Mouse (Mus musculus): Measurements from ENCODE around the gene Jph2. TPM values are rescaled to one million over a fixed set of nuclear protein-coding genes. Genes with fewer than 3 reads are reported as not detected.
A peak's percentile ranks its signal among the peaks of the same experiment; 100 is the strongest.
"Not testable (repeated sequence)": the region's sequence is repeated elsewhere in the genome, so short reads cannot be mapped to it uniquely, and the experiment has no call there.

The Jph2 gene
- polyA plus RNA-seq, 1 experiment from 2014 or later: 25.5 TPM

- not testable (repeated sequence) for H3K4me1 ChIP-seq (ENCODE audit: control insufficient read depth in 2 of 2, insufficient read depth in 2 of 2, low read length in 2 of 2); H3K9me3 ChIP-seq (ENCODE audit: control insufficient read depth, low read length); ATAC-seq (ENCODE audit: insufficient number of reproducible peaks, insufficient read depth, low FRiP score, low read depth); H3K27me3 ChIP-seq (ENCODE audit: control insufficient read depth, insufficient read depth, low read length); H3K4me3 ChIP-seq (ENCODE audit: control insufficient read depth in 1 of 2, insufficient read depth in 1 of 2, low read depth in 1 of 2, low read length in 2 of 2); H3K27ac ChIP-seq (replicated peaks in 1 of 2; ENCODE audit: control insufficient read depth in 1 of 2, insufficient read depth in 1 of 2, low read depth in 2 of 2, low read length in 2 of 2); H3K4me2 ChIP-seq (ENCODE audit: low read length); H3K9ac ChIP-seq (ENCODE audit: low read length)
- peaks cover 76% of the 10 kb centered on the region for H3K36me3 ChIP-seq (ENCODE audit: control insufficient read depth, insufficient read depth, low read length)
- WGBS: 91% methylated on average over 3 of the region's 3 CpGs
These were observed 13.6 kb upstream of the Jph2 start for GRCm38 (mm10) chr2:163411344-163411743.

- WGBS: 94% methylated on average over 3 of the region's 3 CpGs
- Histone ChIP-seq H3K9ac (ENCODE audit: low read length) (no peak overlapping the region), H3K4me3 (ENCODE audit: control insufficient read depth in 1 of 2, insufficient read depth in 1 of 2, low read depth in 1 of 2, low read length in 2 of 2) (no peak overlapping the region), H3K27me3 (ENCODE audit: control insufficient read depth, insufficient read depth, low read length) (no peaks in the 10 kb centered on the region), H3K27ac (replicated peaks in 1 of 2; ENCODE audit: control insufficient read depth in 1 of 2, insufficient read depth in 1 of 2, low read depth in 2 of 2, low read length in 2 of 2) (no peak overlapping the region), H3K36me3 (ENCODE audit: control insufficient read depth, insufficient read depth, low read length) (peaks cover 79% of the 10 kb centered on the region), H3K9me3 (ENCODE audit: control insufficient read depth, low read length) (no peaks in the 10 kb centered on the region), H3K4me1 (ENCODE audit: control insufficient read depth in 2 of 2, insufficient read depth in 2 of 2, low read length in 2 of 2) (0 out of 4 replicates have a peak, but pooled peaks cover 0 to 4% of the 10 kb centered on the region in 2 experiments), H3K4me2 (ENCODE audit: low read length) (no peak overlapping the region)
- ATAC-seq (ENCODE audit: insufficient number of reproducible peaks, insufficient read depth, low FRiP score, low read depth): no peak
These were observed 12.4 kb upstream of the Jph2 start for GRCm38 (mm10) chr2:163410211-163410610.

- no peak overlapping the region for H3K4me3 ChIP-seq (ENCODE audit: control insufficient read depth in 1 of 2, insufficient read depth in 1 of 2, low read depth in 1 of 2, low read length in 2 of 2)
- 62% methylated on average over 8 of the region's 8 CpGs for WGBS
- no peak for ATAC-seq (ENCODE audit: insufficient number of reproducible peaks, insufficient read depth, low FRiP score, low read depth)
- H3K9ac ChIP-seq (ENCODE audit: low read length): no peak overlapping the region
- no peaks in the 10 kb centered on the region for H3K9me3 ChIP-seq (ENCODE audit: control insufficient read depth, low read length)
- H3K4me1 ChIP-seq (ENCODE audit: control insufficient read depth in 2 of 2, insufficient read depth in 2 of 2, low read length in 2 of 2): peaks cover 5 to 7% of the 10 kb centered on the region in 2 experiments
- H3K4me2 ChIP-seq (ENCODE audit: low read length): no peak overlapping the region
- H3K27me3 ChIP-seq (ENCODE audit: control insufficient read depth, insufficient read depth, low read length): no peaks in the 10 kb centered on the region
- H3K36me3 ChIP-seq (ENCODE audit: control insufficient read depth, insufficient read depth, low read length): peaks cover 36% of the 10 kb centered on the region
- H3K27ac ChIP-seq (replicated peaks in 1 of 2; ENCODE audit: control insufficient read depth in 1 of 2, insufficient read depth in 1 of 2, low read depth in 2 of 2, low read length in 2 of 2): no peak overlapping the region
These were observed 6.4 kb upstream of the Jph2 start for GRCm38 (mm10) chr2:163404037-163404815.

- Histone ChIP-seq H3K9ac (ENCODE audit: low read length) (no peak overlapping the region), H3K9me3 (ENCODE audit: control insufficient read depth, low read length) (no peaks in the 10 kb centered on the region), H3K27me3 (ENCODE audit: control insufficient read depth, insufficient read depth, low read length) (no peaks in the 10 kb centered on the region), H3K36me3 (ENCODE audit: control insufficient read depth, insufficient read depth, low read length) (peaks cover 13% of the 10 kb centered on the region), H3K4me3 (ENCODE audit: control insufficient read depth in 1 of 2, insufficient read depth in 1 of 2, low read depth in 1 of 2, low read length in 2 of 2) (no peak overlapping the region), H3K4me1 (ENCODE audit: control insufficient read depth in 2 of 2, insufficient read depth in 2 of 2, low read length in 2 of 2) (peaks cover 14 to 16% of the 10 kb centered on the region in 2 experiments), H3K27ac (replicated peaks in 1 of 2; ENCODE audit: control insufficient read depth in 1 of 2, insufficient read depth in 1 of 2, low read depth in 2 of 2, low read length in 2 of 2) (no peak overlapping the region), H3K4me2 (ENCODE audit: low read length) (no peak overlapping the region)
- WGBS: 5% methylated on average over 8 of the region's 8 CpGs
- no peak for ATAC-seq (ENCODE audit: insufficient number of reproducible peaks, insufficient read depth, low FRiP score, low read depth)
These were observed 3.4 kb upstream of the Jph2 start for GRCm38 (mm10) chr2:163401221-163401620.

- Histone ChIP-seq H3K36me3 (ENCODE audit: control insufficient read depth, insufficient read depth, low read length) (no peaks in the 10 kb centered on the region), H3K4me2 (ENCODE audit: low read length) (peak overlapping the region; percentile 80), H3K9me3 (ENCODE audit: control insufficient read depth, low read length) (no peaks in the 10 kb centered on the region), H3K27ac (replicated peaks in 1 of 2; ENCODE audit: control insufficient read depth in 1 of 2, insufficient read depth in 1 of 2, low read depth in 2 of 2, low read length in 2 of 2) (peak overlapping the region; percentile 95 to 98), H3K4me1 (ENCODE audit: control insufficient read depth in 2 of 2, insufficient read depth in 2 of 2, low read length in 2 of 2) (peaks cover 14 to 16% of the 10 kb centered on the region in 2 experiments), H3K27me3 (ENCODE audit: control insufficient read depth, insufficient read depth, low read length) (no peaks in the 10 kb centered on the region), H3K9ac (ENCODE audit: low read length) (peak overlapping the region; percentile 94; the same call in 1 of the 2 replicates), H3K4me3 (ENCODE audit: control insufficient read depth in 1 of 2, insufficient read depth in 1 of 2, low read depth in 1 of 2, low read length in 2 of 2) (no peak overlapping the region)
- ATAC-seq (ENCODE audit: insufficient number of reproducible peaks, insufficient read depth, low FRiP score, low read depth): no peak
- 12% methylated on average over 8 of the region's 8 CpGs for WGBS
These were observed 1.4 kb upstream of the Jph2 start for GRCm38 (mm10) chr2:163399222-163399621.

- WGBS: 46% methylated on average over 4 of the region's 4 CpGs
- H3K4me2 ChIP-seq (ENCODE audit: low read length): peak overlapping the region; percentile 80
These were observed 977 bp upstream of the Jph2 start for GRCm38 (mm10) chr2:163398770-163399169.

GRCm38 (mm10) chr2:163397071-163397470 lies 722 bp downstream of the Jph2 start:
- H3K4me1 ChIP-seq (ENCODE audit: control insufficient read depth in 2 of 2, insufficient read depth in 2 of 2, low read length in 2 of 2): peaks cover 17 to 22% of the 10 kb centered on the region in 2 experiments
- H3K36me3 ChIP-seq (ENCODE audit: control insufficient read depth, insufficient read depth, low read length): 0 out of 2 replicates have a peak, but pooled peaks cover under 1% of the 10 kb centered on the region
- WGBS: 29% methylated on average over 19 of the region's 19 CpGs
- peak overlapping the region; percentile 76 to 91 for H3K4me3 ChIP-seq (ENCODE audit: control insufficient read depth in 1 of 2, insufficient read depth in 1 of 2, low read depth in 1 of 2, low read length in 2 of 2)
- H3K27ac ChIP-seq (replicated peaks in 1 of 2; ENCODE audit: control insufficient read depth in 1 of 2, insufficient read depth in 1 of 2, low read depth in 2 of 2, low read length in 2 of 2): peak overlapping the region; percentile 95 to 98
- H3K4me2 ChIP-seq (ENCODE audit: low read length): peak overlapping the region; percentile 80
- H3K9ac ChIP-seq (ENCODE audit: low read length): peak overlapping the region; percentile 94
- no peaks in the 10 kb centered on the region for H3K9me3 ChIP-seq (ENCODE audit: control insufficient read depth, low read length)
- H3K27me3 ChIP-seq (ENCODE audit: control insufficient read depth, insufficient read depth, low read length): no peaks in the 10 kb centered on the region
- ATAC-seq (ENCODE audit: insufficient number of reproducible peaks, insufficient read depth, low FRiP score, low read depth): no peak

More at GRCm38 (mm10) chr2:163398770-163399169, 977 bp upstream of the Jph2 start:
- no peaks in the 10 kb centered on the region for H3K27me3 ChIP-seq (ENCODE audit: control insufficient read depth, insufficient read depth, low read length)
- peaks cover 14 to 16% of the 10 kb centered on the region in 2 experiments for H3K4me1 ChIP-seq (ENCODE audit: control insufficient read depth in 2 of 2, insufficient read depth in 2 of 2, low read length in 2 of 2)
- H3K9ac ChIP-seq (ENCODE audit: low read length): peak overlapping the region; percentile 94
- H3K27ac ChIP-seq (replicated peaks in 1 of 2; ENCODE audit: control insufficient read depth in 1 of 2, insufficient read depth in 1 of 2, low read depth in 2 of 2, low read length in 2 of 2): peak overlapping the region; percentile 95 to 98
- no peaks in the 10 kb centered on the region for H3K9me3 ChIP-seq (ENCODE audit: control insufficient read depth, low read length)
- H3K36me3 ChIP-seq (ENCODE audit: control insufficient read depth, insufficient read depth, low read length): no peaks in the 10 kb centered on the region
- peak overlapping the region; percentile 76 to 91; a peak in 3 of 4 replicates for H3K4me3 ChIP-seq (ENCODE audit: control insufficient read depth in 1 of 2, insufficient read depth in 1 of 2, low read depth in 1 of 2, low read length in 2 of 2)
- no peak for ATAC-seq (ENCODE audit: insufficient number of reproducible peaks, insufficient read depth, low FRiP score, low read depth)
